Mouse (Mus musculus) thymus, adult 2 months (tissue): ENCODE data around the gene Cdk11b. TPM values are rescaled to one million over a fixed set of nuclear protein-coding genes. Genes with fewer than 3 reads are reported as not detected.
"Not testable (repeated sequence)": the region's sequence is repeated elsewhere in the genome, so short reads cannot be mapped to it uniquely, and the experiment has no call there.

Experiments used
- DNase-seq: peaks from one replicate; pipeline ENCODE4 v3.0.0; 2021
- H3K27ac ChIP-seq: fragments of 200-500 bp; 2 replicates; pipeline ENCODE4 v1.5.1; 2012; ENCODE audit warnings: low read length, control low read depth; ENCODE audit not compliant: control insufficient read depth, insufficient read depth
- H3K27me3 ChIP-seq: fragments of 200-500 bp; 2 replicates; pipeline ENCODE4 v1.6.1; 2012; ENCODE audit warnings: mild to moderate bottlenecking, low read length, moderate library complexity, mixed read lengths; ENCODE audit not compliant: control insufficient read depth, insufficient read depth
- H3K36me3 ChIP-seq: fragments of 200-500 bp; 2 replicates; pipeline ENCODE4 v1.6.1; 2012; ENCODE audit warnings: mild to moderate bottlenecking, low read length, moderate library complexity; ENCODE audit not compliant: control insufficient read depth, insufficient read depth
- H3K4me1 ChIP-seq: fragments of 200-500 bp; replicated peaks from 2 replicates; pipeline ENCODE4 v1.6.1; 2012; ENCODE audit warnings: low read length; ENCODE audit not compliant: control insufficient read depth, insufficient read depth
- H3K4me3 ChIP-seq: fragments of 200-500 bp; 2 replicates; pipeline ENCODE4 v1.5.1; 2012; ENCODE audit warnings: mild to moderate bottlenecking, low read length, control low read depth, moderate library complexity; ENCODE audit not compliant: control insufficient read depth, insufficient read depth
- CTCF ChIP-seq: fragments of 200-500 bp; IDR thresholded peaks from 2 replicates; pipeline ENCODE4 v1.5.1; 2012; ENCODE audit warnings: mild to moderate bottlenecking, control low read depth, low read length, moderate library complexity, borderline replicate concordance; ENCODE audit not compliant: control insufficient read depth, poor library complexity, insufficient read depth; ENCODE audit errors: extremely low read depth
- POLR2A ChIP-seq: fragments of 200-500 bp; IDR thresholded peaks from 2 replicates; pipeline ENCODE4 v1.6.1; 2012; ENCODE audit warnings: mild to moderate bottlenecking, low read length, control low read depth, moderate library complexity; ENCODE audit not compliant: control insufficient read depth, poor library complexity, insufficient read depth; ENCODE audit errors: extremely low read depth
- WGBS: fragments of 180-500 bp; shearing (Covaris S2); methylation state at CpG from one replicate; pipeline ENCODE4 v1.1.7; 2018; 5-methylcytosine and 5-hydroxymethylcytosine counted together
- polyA plus RNA-seq: library from polyadenylated mRNA; depleted of rRNA; stranded (reverse); fragments of >200 nt; gene quantifications from 2 replicates; pipeline ENCODE4 v1.2.3, GENCODE M21; 2012

Cdk11b gene
- polyA plus RNA-seq, 1 experiment = 42.1 TPM

GRCm38 (mm10) chr4:155635766-155636499, 11.3 kb downstream of the Cdk11b start:
- no peak for DNase-seq
- Histone ChIP-seq H3K4me1 (no peaks in the 10 kb centered on the region), H3K4me3 (no peak overlapping the region), H3K36me3 (peaks cover 75% of the 10 kb centered on the region), H3K27me3 (no peaks in the 10 kb centered on the region), H3K27ac (no peak overlapping the region)
- TF ChIP-seq POLR2A = no peak
- no peak for TF ChIP-seq CTCF

DNA sequence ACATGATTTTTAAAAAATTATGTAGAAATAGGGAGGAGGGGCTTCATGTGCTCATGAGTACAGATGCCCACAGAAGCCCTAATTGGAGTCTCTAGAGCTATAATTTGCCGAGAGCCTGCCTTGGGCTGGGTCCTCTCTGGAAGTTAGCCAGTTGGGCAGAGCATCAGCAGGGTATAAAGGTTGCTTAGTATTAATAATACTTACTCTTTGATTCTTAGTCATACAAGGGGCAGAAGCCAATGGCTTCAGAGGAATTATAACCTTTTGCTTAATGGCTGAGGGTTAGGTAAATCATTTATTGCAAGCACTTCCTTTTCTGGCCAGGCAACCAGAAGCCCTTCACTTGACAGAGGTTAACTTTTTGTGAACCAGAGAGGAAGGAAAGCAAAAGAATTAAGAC, 18.9 kb downstream of the Cdk11b start:
- TF ChIP-seq CTCF = no peak
- Histone ChIP-seq H3K36me3 (peaks cover 74% of the 10 kb centered on the region), H3K27ac (no peak overlapping the region), H3K4me1 (no peaks in the 10 kb centered on the region), H3K4me3 (no peak overlapping the region), H3K27me3 (no peaks in the 10 kb centered on the region)
- DNase-seq = no peak
- WGBS = 97% methylated on average over 1 of the region's 1 CpGs

- H3K4me3 ChIP-seq, H3K27me3 ChIP-seq, H3K27ac ChIP-seq, H3K4me1 ChIP-seq, DNase-seq: not testable (repeated sequence)
- 98% methylated on average over 2 of the region's 2 CpGs for WGBS
- H3K36me3 ChIP-seq = peaks cover 81% of the 10 kb centered on the region
Observed at GRCm38 (mm10) chr4:155645308-155645707, 20.7 kb downstream of the Cdk11b start, which contains the start of gene Gm10563. TSS of gene Gm10563 (minus strand) at chr4:155645408.

DNA sequence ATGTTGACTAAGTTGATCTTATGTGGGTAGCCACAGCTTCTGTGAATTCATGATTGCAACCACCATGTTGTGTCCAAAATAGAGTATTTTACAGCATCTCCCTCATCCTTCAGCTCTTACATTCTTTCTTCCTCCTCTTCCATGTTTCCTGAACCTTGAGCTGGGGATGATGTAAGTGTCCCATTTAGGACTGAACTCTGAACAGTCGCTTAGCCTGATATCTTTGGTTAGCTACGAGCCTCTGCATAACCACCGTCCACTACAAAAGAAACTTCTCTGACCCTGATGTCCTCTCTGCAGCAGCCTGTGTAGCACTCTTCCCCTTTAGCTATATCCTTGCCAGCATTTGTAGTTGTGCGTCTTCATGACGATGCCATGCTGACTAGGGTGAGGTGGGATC, 21.1 kb downstream of the Cdk11b start:
- 99% methylated on average over 5 of the region's 5 CpGs for WGBS
- TF ChIP-seq CTCF (no peak), POLR2A (no peak)
- DNase-seq = no peak
- H3K36me3 ChIP-seq = peaks cover 80% of the 10 kb centered on the region
- H3K4me3 ChIP-seq = no peak overlapping the region
- H3K27me3 ChIP-seq = no peaks in the 10 kb centered on the region
- H3K4me1 ChIP-seq = no peaks in the 10 kb centered on the region
- H3K27ac ChIP-seq = no peak overlapping the region

GRCm38 (mm10) chr4:155649355-155649754, 24.7 kb downstream of the Cdk11b start:
- WGBS = 96% methylated on average over 11 of the region's 11 CpGs
- Histone ChIP-seq H3K4me1 (peaks cover 15% of the 10 kb centered on the region), H3K36me3 (peaks cover 51% of the 10 kb centered on the region), H3K4me3 (no peak overlapping the region), H3K27ac (no peak overlapping the region), H3K27me3 (peaks cover 18% of the 10 kb centered on the region)
- DNase-seq = no peak
- no peak for TF ChIP-seq POLR2A
- no peak for TF ChIP-seq CTCF

DNA sequence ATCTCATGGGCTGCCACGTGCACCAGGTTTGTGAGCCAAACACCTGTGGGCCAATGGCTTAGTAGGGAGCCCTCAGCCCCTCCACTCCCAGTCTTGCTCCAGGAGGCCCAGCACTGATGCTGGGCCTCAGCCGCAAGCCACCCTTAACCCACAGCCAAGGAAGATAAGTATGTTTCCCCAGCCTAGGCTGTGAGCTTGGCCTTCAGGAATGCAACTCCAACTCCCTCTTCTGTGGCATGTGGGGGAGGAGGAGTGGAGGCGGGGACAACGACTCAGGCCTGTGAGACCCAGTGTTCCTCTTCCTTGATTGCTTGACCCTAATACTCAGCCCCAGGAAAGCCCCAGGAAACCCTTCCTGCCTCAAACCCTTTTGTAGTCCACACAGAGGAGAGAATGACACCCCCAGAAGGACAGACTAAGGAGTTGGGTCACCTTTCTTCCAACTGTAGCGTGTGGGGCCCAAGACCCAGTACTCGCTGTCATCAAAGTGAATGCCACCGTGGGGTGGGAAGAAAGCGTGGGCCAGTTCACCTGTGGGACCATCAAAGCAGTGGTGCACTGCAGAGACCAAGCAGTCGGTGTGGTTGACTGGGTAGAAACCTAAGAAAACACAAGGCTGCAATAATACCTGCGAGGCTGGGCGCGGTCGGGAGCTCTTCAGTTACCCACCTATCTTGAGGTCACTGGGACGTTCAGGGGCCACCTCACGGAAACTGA, 27.1 kb downstream of the Cdk11b start:
- H3K27me3 ChIP-seq = peaks cover 18% of the 10 kb centered on the region
- 74% methylated on average over 15 of the region's 15 CpGs for WGBS
- no peak for TF ChIP-seq POLR2A
- TF ChIP-seq CTCF = no peak
- H3K4me1 ChIP-seq = peaks cover 24% of the 10 kb centered on the region
- no peak for DNase-seq
- no peak overlapping the region for H3K4me3 ChIP-seq
- H3K27ac ChIP-seq = no peak overlapping the region
- peaks cover 42% of the 10 kb centered on the region for H3K36me3 ChIP-seq
